Mouse (Mus musculus) forebrain, embryonic 16.5 days (tissue): Measurements from ENCODE around the gene Tfap2d. TPM values are rescaled to one million over a fixed set of nuclear protein-coding genes. Genes with fewer than 3 reads are reported as not detected.

Source experiments
- ATAC-seq: fragments of 200-750 bp; cut with Nextera tagmentation; 2 replicates; pipeline ENCODE4 v1.8.0; 2017; ENCODE audit warnings: mild to moderate bottlenecking, moderate library complexity
- H3K27ac ChIP-seq: fragments of 300-500 bp; sonication (generic); 2 replicates; pipeline ENCODE4 v1.5.1; 2014; ENCODE audit warnings: low read length, control low read depth
- H3K27me3 ChIP-seq: fragments of 300-500 bp; sonication (generic); replicated peaks from 2 replicates; pipeline ENCODE4 v1.6.1; 2014; ENCODE audit warnings: low read length; ENCODE audit not compliant: control insufficient read depth, insufficient read depth
- H3K36me3 ChIP-seq: fragments of 300-500 bp; sonication (generic); 2 replicates; pipeline ENCODE4 v1.6.1; 2014; ENCODE audit not compliant: control insufficient read depth, insufficient read depth
- H3K4me1 ChIP-seq: fragments of 300-500 bp; sonication (generic); replicated peaks from 2 replicates; pipeline ENCODE4 v1.6.1; 2014; ENCODE audit warnings: low read length; ENCODE audit not compliant: control insufficient read depth, insufficient read depth
- H3K4me2 ChIP-seq: fragments of 300-500 bp; sonication (generic); 2 replicates; pipeline ENCODE4 v1.6.1; 2014; ENCODE audit warnings: mild to moderate bottlenecking, low read length, control low read depth
- H3K4me3 ChIP-seq: fragments of 300-500 bp; sonication (generic); replicated peaks from 2 replicates; pipeline ENCODE4 v1.5.1; 2014; ENCODE audit warnings: mild to moderate bottlenecking, low read length, control low read depth
- H3K9ac ChIP-seq: fragments of 300-500 bp; sonication (generic); replicated peaks from 2 replicates; pipeline ENCODE4 v1.6.1; 2014; ENCODE audit warnings: low read depth, low read length, control low read depth
- H3K9me3 ChIP-seq: fragments of 300-500 bp; sonication (generic); 2 replicates; pipeline ENCODE4 v1.6.1; 2016; ENCODE audit warnings: low read length; ENCODE audit not compliant: control insufficient read depth
- WGBS: fragments of 180-500 bp; shearing (Covaris S2); extraction: QIAGEN DNeasy Blood & Tissue Kit; methylation state at CpG from one replicate; pipeline ENCODE4 v1.1.7; 2014; 5-methylcytosine and 5-hydroxymethylcytosine counted together
- polyA plus RNA-seq: library from polyadenylated mRNA; unstranded; fragments of >200 nt; fragmentation: Nextera tagmentation; extraction: Ambion mirVana; gene quantifications from 2 replicates; pipeline ENCODE4 v1.2.1, GENCODE M21; 2015

Tfap2d gene
- polyA plus RNA-seq, 1 experiment from 2014 or later: 7.1 TPM

- ATAC-seq: no peak
- no peaks in the 10 kb centered on the region for H3K9me3 ChIP-seq
- no peaks in the 10 kb centered on the region for H3K36me3 ChIP-seq
- WGBS: 2% methylated on average over 26 of the region's 26 CpGs
- H3K27me3 ChIP-seq: peaks cover 47% of the 10 kb centered on the region
- peak within 1 kb of the TSS; percentile 19; the same call in 1 of the 2 replicates for H3K4me3 ChIP-seq
- no peak within 1 kb of the TSS for H3K4me2 ChIP-seq
- H3K27ac ChIP-seq: no peak within 1 kb of the TSS
- H3K4me1 ChIP-seq: no peaks in the 10 kb centered on the region
- H3K9ac ChIP-seq: no peak within 1 kb of the TSS
Measured at GRCm38 (mm10) chr1:19208641-19209358, 106.0 kb downstream of the Tfap2d start, which contains the start of gene Tfap2b. TSS of gene Tfap2b (plus strand) at chr1:19208914.

- Histone ChIP-seq H3K4me1 (no peaks in the 10 kb centered on the region), H3K9me3 (no peaks in the 10 kb centered on the region), H3K4me2 (no peak overlapping the region), H3K27me3 (peaks cover 51% of the 10 kb centered on the region), H3K27ac (no peak overlapping the region), H3K36me3 (no peaks in the 10 kb centered on the region), H3K9ac (no peak overlapping the region), H3K4me3 (no peak overlapping the region)
- no peak for ATAC-seq
- under 1% methylated on average over 10 of the region's 10 CpGs for WGBS
Measured at GRCm38 (mm10) chr1:19209359-19209745, 106.5 kb downstream of the Tfap2d start.

GRCm38 (mm10) chr1:19209776-19210175, 107.0 kb downstream of the Tfap2d start:
- H3K9me3 ChIP-seq: no peaks in the 10 kb centered on the region
- H3K9ac ChIP-seq: no peak overlapping the region
- under 1% methylated on average over 31 of the region's 31 CpGs for WGBS
- ATAC-seq: no peak
- no peaks in the 10 kb centered on the region for H3K36me3 ChIP-seq
- peak overlapping the region; percentile 19; the same call in 1 of the 2 replicates for H3K4me3 ChIP-seq
- no peak overlapping the region for H3K27ac ChIP-seq
- H3K4me2 ChIP-seq: no peak overlapping the region; the same call in 1 of the 2 replicates
- H3K4me1 ChIP-seq: no peaks in the 10 kb centered on the region
- peaks cover 52% of the 10 kb centered on the region for H3K27me3 ChIP-seq

- Histone ChIP-seq H3K9me3 (no peaks in the 10 kb centered on the region), H3K4me2 (no peak overlapping the region; the same call in 1 of the 2 replicates), H3K4me1 (no peaks in the 10 kb centered on the region), H3K4me3 (no peak overlapping the region; the same call in 1 of the 2 replicates), H3K9ac (no peak overlapping the region), H3K27ac (no peak overlapping the region), H3K36me3 (no peaks in the 10 kb centered on the region), H3K27me3 (peaks cover 56% of the 10 kb centered on the region)
- under 1% methylated on average over 30 of the region's 30 CpGs for WGBS
- ATAC-seq: no peak
Measured at GRCm38 (mm10) chr1:19210215-19211032, 107.6 kb downstream of the Tfap2d start.

GRCm38 (mm10) chr1:19211033-19211405, 108.2 kb downstream of the Tfap2d start:
- no peaks in the 10 kb centered on the region for H3K36me3 ChIP-seq
- H3K4me3 ChIP-seq: no peak overlapping the region
- H3K4me1 ChIP-seq: no peaks in the 10 kb centered on the region
- 3% methylated on average over 8 of the region's 8 CpGs for WGBS
- H3K9ac ChIP-seq: no peak overlapping the region
- H3K4me2 ChIP-seq: no peak overlapping the region
- H3K27ac ChIP-seq: no peak overlapping the region
- peaks cover 58% of the 10 kb centered on the region for H3K27me3 ChIP-seq
- no peak for ATAC-seq
- no peaks in the 10 kb centered on the region for H3K9me3 ChIP-seq

- Histone ChIP-seq H3K4me2 (no peak overlapping the region), H3K4me3 (no peak overlapping the region)
- no peak for ATAC-seq
Measured at GRCm38 (mm10) chr1:19211546-19212154, 108.8 kb downstream of the Tfap2d start.

GRCm38 (mm10) chr1:19212691-19213090, 109.9 kb downstream of the Tfap2d start:
- H3K4me1 ChIP-seq: no peaks in the 10 kb centered on the region
- H3K9ac ChIP-seq: no peak overlapping the region
- H3K36me3 ChIP-seq: no peaks in the 10 kb centered on the region
- no peak for ATAC-seq
- H3K27ac ChIP-seq: no peak overlapping the region
- H3K27me3 ChIP-seq: peaks cover 64% of the 10 kb centered on the region
- H3K4me2 ChIP-seq: no peak overlapping the region
- no peaks in the 10 kb centered on the region for H3K9me3 ChIP-seq
- WGBS: 1% methylated on average over 4 of the region's 4 CpGs
- H3K4me3 ChIP-seq: no peak overlapping the region

More at GRCm38 (mm10) chr1:19211546-19212154, 108.8 kb downstream of the Tfap2d start:
- no peaks in the 10 kb centered on the region for H3K9me3 ChIP-seq
- H3K27ac ChIP-seq: no peak overlapping the region
- no peak overlapping the region for H3K9ac ChIP-seq
- peaks cover 64% of the 10 kb centered on the region for H3K27me3 ChIP-seq
- H3K36me3 ChIP-seq: no peaks in the 10 kb centered on the region
- no peaks in the 10 kb centered on the region for H3K4me1 ChIP-seq
- WGBS: 1% methylated on average over 15 of the region's 15 CpGs

GRCm38 (mm10) chr1:19213171-19213570, 110.3 kb downstream of the Tfap2d start:
- no peak overlapping the region for H3K27ac ChIP-seq
- no peaks in the 10 kb centered on the region for H3K4me1 ChIP-seq
- peaks cover 69% of the 10 kb centered on the region for H3K27me3 ChIP-seq
- H3K9me3 ChIP-seq: no peaks in the 10 kb centered on the region
- 2% methylated on average over 4 of the region's 4 CpGs for whole genome bisulfite sequencing
- ATAC-seq: no peak
- no peak overlapping the region for H3K9ac ChIP-seq
- no peak overlapping the region for H3K4me3 ChIP-seq
- H3K36me3 ChIP-seq: no peaks in the 10 kb centered on the region
- no peak overlapping the region for H3K4me2 ChIP-seq

GRCm38 (mm10) chr1:19213851-19214395, 111.1 kb downstream of the Tfap2d start:
- no peak for ATAC-seq
- no peak overlapping the region for H3K9ac ChIP-seq
- H3K27me3 ChIP-seq: peaks cover 73% of the 10 kb centered on the region
- no peak overlapping the region for H3K4me2 ChIP-seq
- no peaks in the 10 kb centered on the region for H3K36me3 ChIP-seq
- no peaks in the 10 kb centered on the region for H3K4me1 ChIP-seq
- whole genome bisulfite sequencing: under 1% methylated on average over 36 of the region's 36 CpGs
- H3K4me3 ChIP-seq: no peak overlapping the region
- H3K9me3 ChIP-seq: no peaks in the 10 kb centered on the region
- no peak overlapping the region for H3K27ac ChIP-seq
